16 mouse cellular contexts compared by ENCODE assay signal in genomic region chr14:59708009-59708408, GRCm38 (mm10).
DNase-seq lines count a peak whose midpoint lies in the region; ATAC-seq lines count a peak whose summit lies in the region.
"Had no signal": no experiment of that assay in that cellular context is flagged by ENCODE, and none has a peak within 500 bp of the region (broad histone marks: within the 10 kb centered on the region; RNA-seq: fewer than 3 reads in every experiment).

No protein-coding gene starts in this region.

- peak; percentile 53 to 62 for DNase-seq in heart, postnatal 10 days
- DNase-seq in heart, embryonic 10.5 days (ENCODE audit: low spot score) = no peak
- peak; percentile 45 for DNase-seq in kidney, postnatal 10 days
- DNase-seq in gastrocnemius, postnatal 14 days = peak; percentile 53
- DNase-seq in gastrocnemius, postnatal 25 days = peak; percentile 56
- DNase-seq in midbrain, embryonic 14.5 days = no peak
- DNase-seq: adrenal gland, adult 2 months; adrenal gland, postnatal 36 days; cerebellum, adult 2 months; cerebellum, postnatal 10 days; kidney, adult 18-20 months had no signal

- no peaks in the 10 kb centered on the region for H3K9me3 ChIP-seq in heart, embryonic 10.5 days
- no peaks in the 10 kb centered on the region for H3K9me3 ChIP-seq in kidney, embryonic 15.5 days (replicated peaks)
- no peaks in the 10 kb centered on the region for H3K9me3 ChIP-seq in midbrain, embryonic 14.5 days (ENCODE audit: control insufficient read depth, low read length)
- H3K9me3 ChIP-seq: forebrain, embryonic 15.5 days; hindbrain, embryonic 10.5 days; intestine, embryonic 15.5 days had no signal

- no peak overlapping the region for H3K4me3 ChIP-seq in heart, embryonic 10.5 days
- H3K4me3 ChIP-seq in kidney, embryonic 15.5 days (replicated peaks) = no peak overlapping the region
- H3K4me3 ChIP-seq in midbrain, embryonic 14.5 days (replicated peaks; ENCODE audit: low read depth, low read length) = no peak overlapping the region
- H3K4me3 ChIP-seq: forebrain, embryonic 15.5 days; hindbrain, embryonic 10.5 days; intestine, embryonic 15.5 days had no signal

- no peak overlapping the region for H3K27ac ChIP-seq in heart, embryonic 10.5 days
- no peak overlapping the region for H3K27ac ChIP-seq in kidney, embryonic 15.5 days
- no peak overlapping the region for H3K27ac ChIP-seq in midbrain, embryonic 14.5 days (replicated peaks; ENCODE audit: low read depth, low read length)
- H3K27ac ChIP-seq: forebrain, embryonic 15.5 days; hindbrain, embryonic 10.5 days; hindbrain, embryonic 14.5 days; intestine, embryonic 15.5 days had no signal

- intact Hi-C loops in heart, postnatal 10 days (cut with DNase I) = no loop called here
- intact Hi-C loops in gastrocnemius, postnatal 14 days (cut with DNase I; ENCODE audit: low total_unique reads) = no loop called here

- H3K4me2 ChIP-seq in kidney, embryonic 15.5 days = no peak overlapping the region
- H3K4me2 ChIP-seq in midbrain, embryonic 14.5 days (ENCODE audit: low read length) = no peak overlapping the region
- H3K4me2 ChIP-seq: forebrain, embryonic 15.5 days; hindbrain, embryonic 14.5 days; intestine, embryonic 15.5 days had no signal

- 84% methylated on average over 7 of the region's 7 CpGs for WGBS in heart, embryonic 10.5 days
- WGBS in kidney, embryonic 15.5 days = 79% methylated on average over 7 of the region's 7 CpGs
- WGBS in midbrain, embryonic 14.5 days = 87% methylated on average over 7 of the region's 7 CpGs

- ATAC-seq in kidney, embryonic 15.5 days (replicated peaks; ENCODE audit: low FRiP score) = no peak
- ATAC-seq in midbrain, embryonic 14.5 days (ENCODE audit: low FRiP score, low TSS enrichment) = no peak
- ATAC-seq: forebrain, embryonic 15.5 days; intestine, embryonic 15.5 days had no signal

- no peaks in the 10 kb centered on the region for H3K36me3 ChIP-seq in heart, embryonic 10.5 days
- no peaks in the 10 kb centered on the region for H3K36me3 ChIP-seq in kidney, embryonic 15.5 days
- H3K36me3 ChIP-seq in midbrain, embryonic 14.5 days (ENCODE audit: control insufficient read depth, insufficient read depth, low read length) = no peaks in the 10 kb centered on the region
- H3K36me3 ChIP-seq: forebrain, embryonic 15.5 days; hindbrain, embryonic 10.5 days; intestine, embryonic 15.5 days had no signal

- 0 out of 2 replicates have a peak, but pooled peaks cover 5% of the 10 kb centered on the region for H3K27me3 ChIP-seq in heart, embryonic 10.5 days (ENCODE audit: insufficient read depth, poor library complexity, severe bottlenecking)
- no peaks in the 10 kb centered on the region for H3K27me3 ChIP-seq in kidney, embryonic 15.5 days
- no peaks in the 10 kb centered on the region for H3K27me3 ChIP-seq in midbrain, embryonic 14.5 days (ENCODE audit: control insufficient read depth, insufficient read depth, low read length)
- H3K27me3 ChIP-seq: forebrain, embryonic 15.5 days; intestine, embryonic 15.5 days had no signal

- peaks cover 3% of the 10 kb centered on the region; the same call in 1 of the 2 replicates for H3K4me1 ChIP-seq in heart, embryonic 10.5 days
- H3K4me1 ChIP-seq in kidney, embryonic 15.5 days = peaks cover 13% of the 10 kb centered on the region; the same call in 1 of the 2 replicates
- H3K4me1 ChIP-seq in midbrain, embryonic 14.5 days (ENCODE audit: control insufficient read depth, insufficient read depth, low read length) = no peaks in the 10 kb centered on the region
- H3K4me1 ChIP-seq: forebrain, embryonic 15.5 days; intestine, embryonic 15.5 days had no signal

- H3K9ac ChIP-seq in kidney, embryonic 15.5 days = no peak overlapping the region
- H3K9ac ChIP-seq in midbrain, embryonic 14.5 days (replicated peaks; ENCODE audit: low read length) = no peak overlapping the region
- H3K9ac ChIP-seq: forebrain, embryonic 15.5 days; hindbrain, embryonic 14.5 days; intestine, embryonic 15.5 days had no signal

Comparison
In these comparisons a context has a peak if more than half of its experiments do, and no peak if none do; other contexts are left out.
1. DNase-seq: peak in heart, postnatal 10 days (2 of 2), kidney, postnatal 10 days (single experiment), gastrocnemius, postnatal 14 days (single experiment) and gastrocnemius, postnatal 25 days (single experiment); none in heart, embryonic 10.5 days (single experiment) and midbrain, embryonic 14.5 days (single experiment).